Mouse (Mus musculus) thymus, adult 2 months (tissue): ENCODE data around the gene Ap1m2. TPM values are rescaled to one million over a fixed set of nuclear protein-coding genes. Genes with fewer than 3 reads are reported as not detected.

Source experiments
- DNase-seq: peaks from one replicate; pipeline ENCODE4 v3.0.0; 2021
- H3K27ac ChIP-seq: fragments of 200-500 bp; 2 replicates; pipeline ENCODE4 v1.5.1; 2012; ENCODE audit warnings: low read length, control low read depth; ENCODE audit not compliant: control insufficient read depth, insufficient read depth
- H3K27me3 ChIP-seq: fragments of 200-500 bp; 2 replicates; pipeline ENCODE4 v1.6.1; 2012; ENCODE audit warnings: mild to moderate bottlenecking, low read length, moderate library complexity, mixed read lengths; ENCODE audit not compliant: control insufficient read depth, insufficient read depth
- H3K36me3 ChIP-seq: fragments of 200-500 bp; 2 replicates; pipeline ENCODE4 v1.6.1; 2012; ENCODE audit warnings: mild to moderate bottlenecking, low read length, moderate library complexity; ENCODE audit not compliant: control insufficient read depth, insufficient read depth
- H3K4me1 ChIP-seq: fragments of 200-500 bp; replicated peaks from 2 replicates; pipeline ENCODE4 v1.6.1; 2012; ENCODE audit warnings: low read length; ENCODE audit not compliant: control insufficient read depth, insufficient read depth
- H3K4me3 ChIP-seq: fragments of 200-500 bp; 2 replicates; pipeline ENCODE4 v1.5.1; 2012; ENCODE audit warnings: mild to moderate bottlenecking, low read length, control low read depth, moderate library complexity; ENCODE audit not compliant: control insufficient read depth, insufficient read depth
- CTCF ChIP-seq: fragments of 200-500 bp; IDR thresholded peaks from 2 replicates; pipeline ENCODE4 v1.5.1; 2012; ENCODE audit warnings: mild to moderate bottlenecking, control low read depth, low read length, moderate library complexity, borderline replicate concordance; ENCODE audit not compliant: control insufficient read depth, poor library complexity, insufficient read depth; ENCODE audit errors: extremely low read depth
- POLR2A ChIP-seq: fragments of 200-500 bp; IDR thresholded peaks from 2 replicates; pipeline ENCODE4 v1.6.1; 2012; ENCODE audit warnings: mild to moderate bottlenecking, low read length, control low read depth, moderate library complexity; ENCODE audit not compliant: control insufficient read depth, poor library complexity, insufficient read depth; ENCODE audit errors: extremely low read depth
- WGBS: fragments of 180-500 bp; shearing (Covaris S2); methylation state at CpG from one replicate; pipeline ENCODE4 v1.1.7; 2018; 5-methylcytosine and 5-hydroxymethylcytosine counted together
- polyA plus RNA-seq: library from polyadenylated mRNA; depleted of rRNA; stranded (reverse); fragments of >200 nt; gene quantifications from 2 replicates; pipeline ENCODE4 v1.2.3, GENCODE M21; 2012

The Ap1m2 gene
- polyA plus RNA-seq, 1 experiment: 11.1 TPM

DNA sequence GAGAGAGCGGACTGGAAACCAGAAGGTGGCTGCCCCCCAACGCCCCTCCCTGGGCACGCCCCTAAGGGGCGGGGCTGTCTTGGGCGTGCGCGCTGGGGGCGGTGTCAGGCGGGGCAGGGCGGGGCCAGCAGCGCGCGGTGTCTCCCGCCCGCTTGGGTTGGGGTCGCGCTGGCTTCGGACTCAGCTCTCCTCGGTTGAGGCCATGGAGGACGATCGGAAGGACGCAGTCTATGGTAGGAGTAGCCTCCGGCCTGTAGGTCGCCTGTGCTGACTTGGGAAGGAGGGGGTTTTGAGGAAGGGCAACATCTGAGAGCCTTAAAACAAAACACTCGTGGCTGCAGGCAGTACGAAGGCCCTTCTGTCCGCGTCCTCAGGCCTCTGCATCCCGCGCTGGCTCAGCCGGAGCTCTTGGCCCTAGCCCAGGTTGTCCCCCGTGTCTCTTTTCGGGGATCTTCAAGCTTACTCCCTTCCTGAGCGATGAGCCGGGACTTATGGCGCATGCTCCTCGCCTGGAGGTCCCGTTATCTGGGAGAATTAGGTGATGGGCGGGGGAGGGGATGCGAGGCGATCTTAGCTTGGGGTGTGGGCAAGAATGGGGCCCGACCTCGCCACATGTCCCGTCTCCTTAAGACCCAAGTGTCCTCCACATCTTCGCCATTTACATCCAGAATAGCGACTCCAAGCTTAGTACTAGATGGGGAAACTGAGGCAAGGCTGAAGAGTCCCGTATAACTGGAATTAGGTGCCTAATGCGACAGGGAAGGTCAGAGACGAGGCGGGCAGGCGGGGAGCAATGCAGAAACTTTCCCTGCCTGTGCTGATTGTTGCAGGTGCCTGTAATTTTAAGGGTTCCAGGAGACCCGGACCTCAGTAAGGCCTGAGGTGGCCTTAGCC is 8.7 kb upstream of the Ap1m2 start, which contains the start of gene Slc44a2:
Slc44a2 (plus strand) TSS at position 80 of the 894 bp plus-strand sequence.
- H3K27ac ChIP-seq: peak within 1 kb of the TSS; percentile 97
- WGBS: under 1% methylated on average over 52 of the region's 52 CpGs
- peak within 1 kb of the TSS; percentile 75 for H3K4me3 ChIP-seq
- DNase-seq: peak; percentile 92
- no peaks in the 10 kb centered on the region for H3K36me3 ChIP-seq
- peaks cover 46% of the 10 kb centered on the region for H3K4me1 ChIP-seq
- H3K27me3 ChIP-seq: no peaks in the 10 kb centered on the region
- TF ChIP-seq CTCF (peak; percentile 52; the same call in 1 of the 2 replicates), POLR2A (peak; percentile 95)

DNA sequence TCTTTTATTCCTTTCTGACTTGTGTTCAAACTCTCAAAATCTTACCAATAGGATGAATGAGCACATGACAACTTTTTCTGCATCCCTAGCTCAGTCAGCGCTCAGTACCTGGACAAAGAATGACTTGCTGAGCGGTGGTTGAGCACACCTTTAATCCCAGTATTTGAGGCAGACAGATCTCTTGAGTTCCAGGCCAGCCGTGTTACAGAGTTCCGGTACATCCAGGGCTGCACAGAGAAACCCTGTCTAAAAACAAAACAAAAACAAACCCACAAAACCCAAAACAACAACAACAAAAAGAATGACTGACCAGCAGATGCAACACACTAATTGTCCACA is 8.1 kb upstream of the Ap1m2 start:
- Histone ChIP-seq H3K4me3 (peak overlapping the region; percentile 75), H3K4me1 (peaks cover 50% of the 10 kb centered on the region), H3K36me3 (no peaks in the 10 kb centered on the region), H3K27ac (no peak overlapping the region), H3K27me3 (no peaks in the 10 kb centered on the region)
- TF ChIP-seq POLR2A (no peak), CTCF (no peak)
- no peak for DNase-seq
- WGBS: 12% methylated on average over 4 of the region's 4 CpGs

DNA sequence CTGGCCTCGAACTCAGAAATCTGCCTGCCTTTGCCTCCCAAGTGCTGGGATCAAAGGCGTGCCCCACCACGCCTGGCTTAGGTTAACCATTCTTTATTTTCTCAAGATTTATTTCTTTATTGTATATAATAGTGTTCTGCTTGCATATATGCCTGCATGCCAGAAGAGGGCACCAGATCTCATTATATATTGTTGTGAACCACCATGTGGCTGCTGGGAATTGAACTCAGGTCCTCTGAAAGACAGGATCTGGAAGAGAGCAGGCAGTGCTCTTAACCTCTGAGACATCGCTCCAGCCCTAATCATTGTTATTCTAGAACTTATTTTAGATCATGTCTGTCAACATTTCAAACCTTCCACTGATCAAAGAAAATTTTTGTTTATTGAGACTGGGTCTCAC is 7.4 kb upstream of the Ap1m2 start:
- Histone ChIP-seq H3K4me1 (peaks cover 47% of the 10 kb centered on the region), H3K36me3 (no peaks in the 10 kb centered on the region), H3K4me3 (no peak overlapping the region), H3K27me3 (no peaks in the 10 kb centered on the region), H3K27ac (peak overlapping the region; percentile 89; the same call in 1 of the 2 replicates)
- no peak for DNase-seq
- 92% methylated on average over 4 of the region's 4 CpGs for WGBS
- no peak for TF ChIP-seq CTCF
- TF ChIP-seq POLR2A: no peak

DNA sequence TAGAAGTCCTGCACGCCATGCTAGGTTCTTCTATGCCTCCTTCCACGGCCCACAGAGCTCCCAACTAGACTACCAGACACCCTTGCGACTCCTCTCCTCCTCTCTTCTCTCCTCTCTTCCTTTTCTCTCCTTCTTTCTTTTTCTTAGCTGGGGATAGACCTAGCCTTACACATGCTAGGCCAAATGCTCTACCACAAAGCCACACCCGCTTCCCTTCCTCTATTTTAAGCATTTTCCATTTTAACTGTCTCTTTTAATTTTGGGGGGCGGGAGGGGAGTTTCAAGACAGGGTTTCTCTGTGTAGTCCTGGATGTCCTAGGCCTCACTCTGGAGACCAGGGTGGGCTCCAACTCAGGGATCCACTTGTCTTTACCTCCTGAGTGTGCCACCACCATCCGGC is 6.7 kb upstream of the Ap1m2 start:
- peaks cover 42% of the 10 kb centered on the region for H3K4me1 ChIP-seq
- no peaks in the 10 kb centered on the region for H3K27me3 ChIP-seq
- no peak for DNase-seq
- 21% methylated on average over 6 of the region's 6 CpGs for WGBS
- TF ChIP-seq CTCF: no peak
- TF ChIP-seq POLR2A: no peak
- peak overlapping the region; percentile 89 for H3K27ac ChIP-seq
- H3K36me3 ChIP-seq: no peaks in the 10 kb centered on the region
- H3K4me3 ChIP-seq: no peak overlapping the region

DNA sequence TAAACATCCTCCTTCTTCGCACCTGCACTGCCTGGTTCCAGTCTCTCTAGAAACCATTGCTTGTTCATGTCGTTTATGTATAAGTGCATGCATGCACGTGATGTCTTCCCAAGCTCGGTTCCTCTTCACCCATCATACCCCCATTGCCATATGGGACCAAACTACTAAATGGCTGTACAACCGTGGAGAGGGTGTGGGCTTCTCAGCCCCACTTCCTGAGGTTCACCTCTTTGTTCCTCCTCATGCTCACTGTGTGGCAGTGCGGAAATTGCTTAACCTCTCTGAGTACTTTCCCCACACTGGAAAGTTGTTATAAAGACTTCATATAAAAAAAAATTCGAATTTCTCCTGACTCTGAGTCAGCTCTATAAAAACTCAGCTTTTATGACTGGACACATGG is 4.6 kb upstream of the Ap1m2 start:
- Histone ChIP-seq H3K27me3 (no peaks in the 10 kb centered on the region), H3K4me3 (no peak overlapping the region), H3K36me3 (no peaks in the 10 kb centered on the region), H3K27ac (peak overlapping the region; percentile 93), H3K4me1 (peaks cover 35% of the 10 kb centered on the region)
- 8% methylated on average over 7 of the region's 7 CpGs for WGBS
- peak; percentile 55 for DNase-seq
- TF ChIP-seq CTCF: no peak
- no peak for TF ChIP-seq POLR2A

DNA sequence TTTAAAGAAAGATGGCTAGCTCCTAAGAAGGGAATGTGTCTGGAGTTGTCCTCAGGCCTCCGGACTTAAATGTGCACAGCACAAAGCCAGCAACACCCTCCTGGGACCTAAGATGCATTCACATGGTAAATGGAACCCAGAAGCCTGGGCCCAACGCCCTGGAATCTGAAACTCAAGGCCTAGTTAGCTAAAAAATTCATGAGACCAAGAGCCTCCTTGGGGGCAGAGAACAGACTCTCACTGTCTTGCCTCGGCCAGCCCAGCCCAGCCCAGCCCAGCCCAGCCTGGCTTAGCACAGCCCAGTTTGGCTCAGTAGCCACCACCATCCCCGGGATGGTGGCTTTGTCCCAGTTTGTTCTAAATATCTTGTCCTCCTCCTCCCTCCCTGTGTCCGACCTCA is 3.3 kb upstream of the Ap1m2 start:
- H3K36me3 ChIP-seq: no peaks in the 10 kb centered on the region
- H3K27me3 ChIP-seq: no peaks in the 10 kb centered on the region
- H3K4me3 ChIP-seq: no peak overlapping the region
- TF ChIP-seq CTCF: no peak
- no peak for TF ChIP-seq POLR2A
- peaks cover 35% of the 10 kb centered on the region for H3K4me1 ChIP-seq
- 93% methylated on average over 5 of the region's 5 CpGs for WGBS
- DNase-seq: no peak
- peak overlapping the region; percentile 58; the same call in 1 of the 2 replicates for H3K27ac ChIP-seq
